Mouse (Mus musculus): Measurements from ENCODE around the gene Fbxw5.
"Not testable (repeated sequence)": the region's sequence is repeated elsewhere in the genome, so short reads cannot be mapped to it uniquely, and the experiment has no call there.

Fbxw5 gene

GRCm38 (mm10) chr2:25505860-25506259 is 5.3 kb downstream of the Fbxw5 start:
- intact Hi-C loops (cut with DNase I) = loop anchor here (2.0 kb wide), 1 partner anchor 45 kb away; no protein-coding TSS in a partner anchor

DNA sequence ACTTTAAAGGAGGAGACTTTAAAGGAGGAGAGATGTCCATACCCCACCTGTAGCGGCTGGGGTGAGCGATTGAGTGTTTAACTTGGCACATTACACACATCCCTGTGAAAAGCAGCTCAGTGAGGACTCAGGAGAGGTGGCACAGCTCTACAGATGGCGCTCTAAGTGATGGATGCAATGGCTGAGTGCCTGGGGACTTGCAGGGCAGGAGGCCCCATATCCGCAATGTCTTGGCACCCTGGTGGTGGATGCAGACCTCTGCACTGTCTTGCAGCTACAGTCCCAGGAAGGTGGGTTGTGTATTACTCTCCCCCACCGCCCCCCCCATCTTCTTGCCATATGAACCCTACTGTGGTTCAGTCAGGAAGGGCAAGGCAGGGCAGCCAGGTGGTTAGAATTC is 6.4 kb downstream of the Fbxw5 start:
- intact Hi-C loops (cut with DNase I) = loop anchor here (2.0 kb wide), 1 partner anchor 44 kb away; no protein-coding TSS in a partner anchor

DNA sequence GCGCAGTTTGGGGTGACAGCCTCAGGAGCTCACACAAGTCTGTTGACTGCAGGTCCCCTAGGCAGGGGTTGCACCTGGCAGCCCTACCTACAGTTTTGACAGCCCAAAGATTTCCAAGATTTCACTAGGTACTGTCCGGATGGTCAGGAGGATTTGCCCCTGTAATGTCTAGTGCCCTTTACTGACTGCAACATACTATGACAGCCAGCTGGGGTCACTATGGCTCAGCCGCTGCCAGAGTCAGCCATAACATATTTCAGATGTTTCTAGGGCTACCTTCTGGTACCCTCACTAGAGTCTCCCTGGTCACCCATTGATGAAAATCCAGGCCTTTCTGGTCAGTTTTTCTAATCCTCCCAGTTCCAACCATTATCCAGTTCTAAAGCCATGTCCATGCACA is 9.4 kb downstream of the Fbxw5 start:
- intact Hi-C loops (cut with DNase I) = no loop called here

DNA sequence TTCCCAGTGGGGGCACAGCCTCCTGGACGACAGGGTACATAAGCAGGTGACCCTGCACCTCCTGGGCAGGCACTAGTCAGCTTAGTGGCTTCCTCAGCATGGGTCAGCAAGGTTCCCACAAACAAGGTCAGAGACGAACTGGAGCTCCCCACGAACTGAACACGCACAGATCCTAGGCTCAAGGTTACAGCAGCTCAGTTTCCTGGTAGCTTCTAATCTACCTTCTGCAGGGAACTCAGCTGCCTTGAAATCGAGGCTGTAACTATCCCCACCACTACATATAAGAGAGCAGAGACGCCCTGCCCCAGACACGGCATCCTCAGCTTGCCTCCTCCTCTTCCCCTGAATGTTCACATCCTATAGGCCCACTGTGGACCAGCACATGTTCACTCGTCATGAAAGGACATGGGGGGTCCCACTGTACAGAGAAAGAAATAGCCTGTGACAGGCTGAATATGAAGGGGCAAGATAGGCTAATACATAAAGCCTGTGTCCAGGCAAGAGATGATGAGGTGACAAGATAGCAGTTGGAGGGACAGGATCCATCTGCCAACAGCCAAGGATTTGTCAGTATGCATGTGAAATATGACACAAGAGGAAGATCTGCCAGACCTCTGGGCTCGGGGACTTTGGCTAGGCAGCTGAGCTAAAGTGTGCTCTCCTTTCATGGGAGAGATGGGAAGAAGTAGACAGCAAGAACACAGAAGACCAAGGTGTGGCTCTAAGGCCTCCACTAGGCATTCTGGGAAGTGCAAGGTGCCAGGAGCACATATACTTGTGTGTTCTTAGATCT is 26.2 kb downstream of the Fbxw5 start:
- intact Hi-C loops (cut with DNase I) = no loop called here

GRCm38 (mm10) chr2:25533707-25534106 is 33.2 kb downstream of the Fbxw5 start:
- intact Hi-C loops (cut with DNase I) = no loop called here

DNA sequence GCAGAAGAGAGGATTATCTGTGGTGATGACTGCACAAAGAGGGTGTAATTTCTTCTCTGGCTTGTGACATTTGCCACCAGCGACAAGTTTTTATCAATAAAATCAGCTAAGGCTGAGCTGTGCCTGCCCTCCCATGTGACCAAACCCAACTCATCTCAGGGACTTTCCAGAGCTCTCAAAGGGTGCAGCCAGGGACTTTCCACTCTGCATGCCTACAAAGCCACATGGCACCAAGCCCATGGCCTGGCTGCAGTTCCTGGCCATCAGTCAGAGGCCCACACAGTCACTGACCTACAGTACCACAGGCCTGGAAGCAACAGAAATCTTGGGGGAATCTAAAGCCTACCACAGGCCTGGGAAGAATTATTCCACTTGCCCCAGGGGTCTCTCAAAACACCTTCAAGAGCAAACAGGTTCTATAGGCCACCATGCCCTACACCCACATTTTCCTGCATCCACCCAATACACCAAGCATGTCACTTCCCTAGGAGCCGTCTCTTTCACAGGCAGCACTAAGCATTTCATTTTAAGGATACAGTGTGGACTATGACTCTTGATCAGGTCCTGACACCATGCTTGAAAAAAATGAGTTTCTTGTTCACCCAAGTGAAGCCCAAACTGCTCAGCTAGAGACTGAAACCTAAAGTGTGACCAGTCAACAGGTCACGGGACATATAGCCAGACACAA is 33.8 kb downstream of the Fbxw5 start:
- intact Hi-C loops (cut with DNase I) = no loop called here

DNA sequence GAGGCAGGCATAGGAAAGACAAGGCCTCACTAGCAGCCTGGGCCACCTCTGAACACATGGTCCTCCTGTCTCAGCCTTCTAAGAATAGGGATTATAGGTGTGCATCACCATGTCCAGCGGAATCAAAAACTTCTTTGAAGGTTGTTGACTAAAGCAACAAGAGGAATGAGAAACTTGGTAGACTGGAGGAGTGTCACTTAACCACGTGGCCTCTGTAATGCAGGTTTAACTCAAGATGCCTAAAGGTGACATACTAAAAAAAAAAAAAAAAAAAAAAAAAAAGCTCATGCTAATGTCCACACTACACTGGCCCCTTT is 34.3 kb downstream of the Fbxw5 start:
- intact Hi-C loops (cut with DNase I) = no loop called here

DNA sequence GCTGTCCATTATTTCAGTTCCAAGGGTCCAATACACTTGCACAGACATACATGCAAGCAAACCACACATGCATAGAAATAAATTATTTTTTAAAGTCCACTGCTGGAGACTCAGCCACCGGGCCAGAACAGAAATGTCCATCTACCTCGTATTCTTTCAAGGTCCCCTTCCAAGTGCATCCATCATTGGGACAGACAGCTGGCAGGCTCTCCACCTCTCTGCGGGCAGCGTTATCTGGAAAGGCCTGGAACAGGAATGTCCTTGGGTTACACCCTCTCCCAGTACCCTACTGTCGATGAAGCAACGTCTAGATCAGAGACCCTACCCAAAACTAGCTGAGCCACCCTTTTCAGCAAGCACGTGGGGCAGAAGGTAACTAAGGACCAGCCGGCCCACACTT is 36.0 kb downstream of the Fbxw5 start:
- intact Hi-C loops (cut with DNase I) = no loop called here

- intact Hi-C loops (cut with DNase I) = no loop called here
Observed at GRCm38 (mm10) chr2:25540541-25540948, 40.0 kb downstream of the Fbxw5 start.

- intact Hi-C loops (cut with DNase I) = no loop called here
Observed at GRCm38 (mm10) chr2:25541644-25542367, 41.3 kb downstream of the Fbxw5 start.

DNA sequence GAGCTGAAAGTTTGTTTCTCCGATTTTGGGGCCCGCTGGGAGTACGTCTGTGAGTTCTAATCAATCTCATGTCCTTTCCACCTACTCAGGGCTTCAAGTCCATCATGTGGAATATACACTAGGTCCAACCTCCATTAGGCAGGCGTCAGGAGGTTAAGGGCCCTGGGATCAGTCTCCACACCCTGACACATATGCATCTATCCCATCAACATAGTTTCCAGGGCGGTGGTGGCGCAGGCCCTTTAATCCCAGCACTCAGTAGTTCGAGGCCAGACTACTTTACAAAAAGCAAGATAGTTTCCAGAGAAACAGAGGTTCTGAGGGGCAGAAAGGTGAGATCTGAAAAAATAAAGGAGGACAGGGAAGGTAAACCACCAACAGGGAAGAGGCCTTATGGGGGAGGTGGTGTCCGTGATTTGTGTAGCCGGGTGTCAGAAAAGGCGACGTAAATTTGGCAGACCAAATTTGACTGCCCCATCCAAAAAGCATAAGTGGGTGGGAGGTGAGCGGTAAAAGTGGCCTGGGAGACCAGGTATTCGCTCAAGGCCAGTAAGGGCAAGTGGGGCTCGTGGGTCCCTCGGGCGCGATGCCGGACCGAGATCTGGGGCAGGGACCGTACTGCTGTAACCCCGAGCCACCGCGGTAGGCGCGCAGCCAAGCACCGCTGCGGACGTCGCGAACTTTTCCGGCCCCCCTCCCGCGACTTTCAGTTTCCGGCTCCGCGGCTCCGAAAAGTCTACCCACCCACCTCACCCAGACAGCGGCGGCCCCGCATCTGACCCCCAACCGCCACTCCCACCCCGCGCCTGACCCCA is 45.7 kb downstream of the Fbxw5 start:
- intact Hi-C loops (cut with DNase I) = loop anchor here (5.0 kb wide), 1 partner anchor 124 kb away; the partner anchor contains the start of gene Fut7

GRCm38 (mm10) chr2:25546811-25547491 is 46.4 kb downstream of the Fbxw5 start, which contains the start of gene Traf2:
TSS of gene Traf2 (minus strand) at chr2:25546940.
- intact Hi-C loops (cut with DNase I) = loop anchor here (5.0 kb wide), 1 partner anchor 125 kb away; the partner anchor contains the start of gene Fut7

DNA sequence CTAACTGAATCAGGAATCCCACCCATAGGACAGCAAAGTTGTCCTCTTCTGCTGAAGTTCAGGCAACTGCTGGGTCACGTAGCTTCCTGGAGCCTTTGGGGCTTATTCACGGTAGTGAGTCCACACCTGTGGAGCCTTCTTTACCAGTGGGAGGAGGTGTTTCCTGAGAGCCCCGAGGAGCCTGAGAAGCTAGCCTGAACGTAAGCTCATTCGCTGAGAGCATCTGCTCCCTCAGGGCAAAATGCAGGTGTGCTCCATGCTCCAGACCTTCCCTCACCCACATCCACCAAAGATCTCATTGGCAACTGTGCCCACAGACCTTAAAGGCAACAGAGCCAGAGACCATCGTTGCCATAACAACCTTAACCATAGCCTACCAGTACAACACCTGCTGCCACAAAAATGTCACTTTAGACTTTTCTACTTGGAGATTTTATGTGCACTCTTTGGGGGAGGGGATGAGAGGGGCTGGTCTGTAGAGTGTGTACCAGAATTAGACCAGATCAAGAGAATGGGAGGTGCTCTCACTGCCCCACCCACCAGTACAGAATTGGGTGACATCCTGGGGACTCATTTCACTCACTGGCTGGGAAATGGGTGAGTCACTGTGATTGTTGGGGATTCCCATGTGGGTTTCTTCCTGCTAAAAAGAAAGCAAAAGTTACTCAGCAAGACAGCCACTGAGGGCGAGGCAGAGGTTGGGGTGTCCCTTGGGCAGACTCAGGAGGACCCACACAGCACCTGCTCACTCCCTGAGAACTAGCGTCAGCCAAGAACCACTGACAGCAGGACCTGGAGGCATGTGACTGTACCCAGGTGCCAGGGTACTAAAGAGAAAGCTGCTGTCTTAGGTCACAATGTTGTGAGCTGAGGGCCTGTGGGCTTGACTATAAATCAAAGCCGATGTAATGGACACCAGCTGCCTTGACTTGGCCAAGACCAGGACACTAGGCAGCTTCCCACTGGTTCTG is 48.8 kb downstream of the Fbxw5 start:
- intact Hi-C loops (cut with DNase I) = loop anchor here (5.0 kb wide), 1 partner anchor 127 kb away; the partner anchor contains the start of gene Fut7

DNA sequence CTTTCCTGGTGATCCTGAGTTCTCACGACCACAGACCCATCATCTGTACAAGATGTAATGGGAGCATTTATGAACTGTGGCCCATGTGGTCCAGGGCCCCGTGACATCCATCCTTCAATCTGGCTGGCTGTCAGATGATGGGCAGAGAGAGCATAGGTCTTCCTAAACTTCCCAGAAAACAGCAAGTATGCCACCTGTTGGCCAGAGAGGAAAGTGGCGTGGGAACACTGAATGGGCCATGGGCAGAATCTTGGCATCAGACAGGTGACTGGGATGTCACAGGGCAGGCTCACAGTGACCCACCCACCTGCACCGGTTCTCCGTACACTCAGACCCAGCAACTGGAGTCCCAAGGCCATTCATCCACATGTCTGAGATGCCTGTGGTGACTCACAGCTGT is 50.6 kb downstream of the Fbxw5 start:
- intact Hi-C loops (cut with DNase I) = loop anchor here (2.0 kb wide), 1 partner anchor 44 kb away; no protein-coding TSS in a partner anchor

- intact Hi-C loops (cut with DNase I) = not testable (repeated sequence)
Observed at GRCm38 (mm10) chr2:25553171-25553786, 52.7 kb downstream of the Fbxw5 start.

Data from adrenal gland (tissue).